Mouse (Mus musculus): Measurements from ENCODE around the gene Unc93b1.
"Not testable (repeated sequence)": the region's sequence is repeated elsewhere in the genome, so short reads cannot be mapped to it uniquely, and the experiment has no call there.

Gene Unc93b1

GRCm38 (mm10) chr19:3935896-3936850, 1.2 kb downstream of the Unc93b1 start:
- in situ Hi-C loops (cut with MboI; ENCODE audit: low pct_unique_long_range_greater_than_20kb in 1 of 2, low sequenced_read_pairs in 2 of 2, unreplicated experiment in 1 of 2), result no loop called here

DNA sequence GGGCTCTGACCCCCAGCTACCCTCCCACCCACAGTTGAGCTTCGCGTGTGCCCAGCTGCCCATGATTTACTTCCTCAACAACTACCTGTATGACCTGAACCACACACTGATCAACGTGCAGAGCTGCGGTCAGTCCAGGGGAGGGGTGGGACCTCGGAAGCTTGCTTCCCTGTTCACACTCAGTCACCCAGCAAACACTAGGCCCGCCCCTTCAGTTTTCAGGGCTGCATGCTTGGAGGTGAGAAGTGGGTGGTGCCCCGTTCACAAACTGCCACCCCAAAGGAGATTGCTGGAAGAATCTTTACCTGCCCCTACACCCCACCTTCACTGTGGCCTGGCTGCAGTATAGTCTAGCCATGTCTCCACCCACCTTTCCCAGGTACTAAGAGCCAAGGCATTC, 7.3 kb downstream of the Unc93b1 start:
- in situ Hi-C loops (cut with MboI; ENCODE audit: low pct_unique_long_range_greater_than_20kb in 1 of 2, low sequenced_read_pairs in 2 of 2, unreplicated experiment in 1 of 2), result no loop called here

DNA sequence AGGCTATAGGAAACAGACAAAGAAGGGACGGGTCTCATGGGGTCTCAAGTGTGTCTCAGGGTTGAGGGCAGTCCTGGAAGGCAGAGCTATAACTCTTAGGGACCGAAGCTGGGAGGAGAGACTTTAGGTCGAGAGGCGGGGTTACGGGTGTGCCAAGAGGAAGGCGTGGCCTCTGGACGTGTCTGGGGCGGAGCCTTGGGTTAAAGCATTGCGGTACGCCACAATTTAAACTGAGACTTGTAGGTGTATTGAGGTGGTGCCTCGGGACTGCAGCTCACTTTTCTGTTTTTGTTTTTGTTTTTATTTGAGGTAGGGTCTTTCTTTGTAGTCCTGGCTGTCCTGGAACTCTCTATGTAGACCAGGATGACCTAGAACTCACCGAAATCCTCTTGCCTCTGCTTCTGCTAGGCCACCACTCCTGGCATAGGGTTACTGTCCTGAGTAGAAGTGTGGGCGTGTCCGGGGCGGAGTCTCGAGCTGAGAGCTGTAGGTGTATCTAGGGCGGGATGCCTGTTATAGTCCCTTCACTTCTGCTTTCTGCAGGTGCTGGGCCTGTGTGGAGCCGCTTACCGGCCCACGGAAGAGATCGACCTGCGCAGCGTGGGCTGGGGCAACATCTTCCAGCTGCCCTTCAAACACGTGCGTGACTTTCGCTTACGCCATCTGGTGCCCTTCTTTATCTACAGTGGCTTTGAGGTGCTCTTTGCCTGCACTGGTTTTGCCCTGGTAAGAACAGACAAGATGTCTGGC, 8.2 kb downstream of the Unc93b1 start:
- in situ Hi-C loops (cut with MboI; ENCODE audit: low pct_unique_long_range_greater_than_20kb in 1 of 2, low sequenced_read_pairs in 2 of 2, unreplicated experiment in 1 of 2), result no loop called here

GRCm38 (mm10) chr19:3945872-3946564, 11.0 kb downstream of the Unc93b1 start:
- in situ Hi-C loops (cut with MboI; ENCODE audit: low pct_unique_long_range_greater_than_20kb in 1 of 2, low sequenced_read_pairs in 2 of 2, unreplicated experiment in 1 of 2), result no loop called here

DNA sequence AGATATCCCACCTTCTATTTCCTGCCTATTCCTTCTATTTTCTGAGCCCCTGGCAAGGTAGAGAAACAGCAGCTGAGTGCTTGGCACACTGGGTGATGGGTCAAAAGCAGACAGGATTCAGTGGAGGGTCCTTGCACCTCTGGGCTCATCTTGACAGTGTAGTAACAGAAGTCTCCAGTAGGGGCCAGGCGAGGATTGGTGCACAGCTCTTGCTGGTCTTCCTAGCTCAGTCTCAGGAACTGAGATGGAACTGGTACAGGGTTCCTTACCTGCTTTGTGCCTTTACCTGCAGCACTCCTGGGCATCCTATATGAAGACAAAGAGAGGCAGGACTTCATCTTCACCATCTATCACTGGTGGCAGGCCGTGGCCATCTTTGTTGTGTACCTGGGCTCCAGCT, 11.7 kb downstream of the Unc93b1 start:
- in situ Hi-C loops (cut with MboI; ENCODE audit: low pct_unique_long_range_greater_than_20kb in 1 of 2, low sequenced_read_pairs in 2 of 2, unreplicated experiment in 1 of 2), result no loop called here

- in situ Hi-C loops (cut with MboI; ENCODE audit: low pct_unique_long_range_greater_than_20kb in 1 of 2, low sequenced_read_pairs in 2 of 2, unreplicated experiment in 1 of 2), result no loop called here
Measured at GRCm38 (mm10) chr19:3947813-3948212, 12.8 kb downstream of the Unc93b1 start.

DNA sequence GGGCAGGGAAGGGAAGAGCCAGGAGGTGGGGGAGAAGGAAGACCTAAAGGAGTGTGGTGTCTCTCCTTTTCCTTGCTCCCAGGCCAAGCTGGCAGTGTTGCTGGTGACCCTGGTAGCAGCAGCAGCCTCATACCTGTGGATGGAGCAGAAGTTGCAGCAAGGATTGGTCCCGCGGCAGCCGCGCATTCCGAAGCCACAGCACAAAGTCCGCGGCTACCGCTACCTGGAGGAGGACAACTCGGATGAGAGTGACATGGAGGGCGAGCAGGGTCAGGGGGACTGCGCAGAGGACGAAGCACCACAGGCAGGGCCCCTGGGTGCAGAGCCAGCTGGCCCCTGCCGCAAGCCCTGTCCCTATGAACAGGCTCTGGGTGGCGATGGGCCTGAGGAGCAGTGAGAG, 13.6 kb downstream of the Unc93b1 start:
- in situ Hi-C loops (cut with MboI; ENCODE audit: low pct_unique_long_range_greater_than_20kb in 1 of 2, low sequenced_read_pairs in 2 of 2, unreplicated experiment in 1 of 2), result no loop called here

DNA sequence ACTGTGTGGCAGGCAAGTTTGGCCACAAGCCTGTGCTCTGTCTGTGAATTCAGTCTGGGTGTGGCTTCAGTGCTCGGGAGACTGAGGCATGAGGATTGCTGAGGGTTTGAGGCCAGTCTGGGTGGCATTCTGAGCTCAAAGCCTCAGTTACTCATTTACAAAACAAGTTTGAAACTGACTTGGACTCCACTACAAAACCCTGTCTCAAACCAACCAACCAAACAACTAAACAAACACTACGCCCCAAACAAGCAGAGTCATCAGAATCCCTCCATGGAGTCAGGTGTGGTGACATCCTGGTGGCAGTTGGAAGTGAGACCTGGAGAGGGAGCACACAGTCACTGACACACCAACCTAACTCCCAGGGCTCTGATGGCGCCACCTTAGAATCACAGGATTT, 15.3 kb downstream of the Unc93b1 start:
- in situ Hi-C loops (cut with MboI; ENCODE audit: low pct_unique_long_range_greater_than_20kb in 1 of 2, low sequenced_read_pairs in 2 of 2, unreplicated experiment in 1 of 2), result no loop called here

- in situ Hi-C loops (cut with MboI; ENCODE audit: low pct_unique_long_range_greater_than_20kb in 1 of 2, low sequenced_read_pairs in 2 of 2, unreplicated experiment in 1 of 2), result no loop called here
Measured at GRCm38 (mm10) chr19:3951461-3951860, 16.5 kb downstream of the Unc93b1 start.

GRCm38 (mm10) chr19:3952099-3952498, 17.1 kb downstream of the Unc93b1 start:
- in situ Hi-C loops (cut with MboI; ENCODE audit: low pct_unique_long_range_greater_than_20kb in 1 of 2, low sequenced_read_pairs in 2 of 2, unreplicated experiment in 1 of 2), result no loop called here

GRCm38 (mm10) chr19:3955033-3955432, 20.0 kb downstream of the Unc93b1 start:
- in situ Hi-C loops (cut with MboI; ENCODE audit: low pct_unique_long_range_greater_than_20kb in 1 of 2, low sequenced_read_pairs in 2 of 2, unreplicated experiment in 1 of 2), result no loop called here

DNA sequence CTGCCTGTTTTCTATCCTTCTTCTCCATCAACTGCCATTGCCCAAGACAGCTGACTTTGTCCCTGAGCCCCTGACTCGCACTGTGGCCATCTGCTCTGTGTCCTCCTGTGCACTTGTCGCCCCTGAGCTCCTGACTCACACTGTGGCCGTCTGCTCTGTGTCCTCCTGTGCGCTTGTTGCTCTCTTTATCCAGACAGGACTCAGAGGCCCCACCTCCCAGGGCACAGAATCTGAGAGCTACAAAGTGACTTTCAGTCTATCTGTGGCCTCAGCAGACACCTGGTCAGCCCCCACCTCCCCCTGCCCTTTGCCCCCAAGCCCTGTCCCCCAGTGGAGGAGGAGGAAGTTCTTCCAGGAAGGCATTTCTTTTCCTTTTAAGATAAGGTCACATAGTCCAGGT, 20.8 kb downstream of the Unc93b1 start:
- in situ Hi-C loops (cut with MboI; ENCODE audit: low pct_unique_long_range_greater_than_20kb in 1 of 2, low sequenced_read_pairs in 2 of 2, unreplicated experiment in 1 of 2), result no loop called here

GRCm38 (mm10) chr19:3957296-3958036, 22.5 kb downstream of the Unc93b1 start:
- in situ Hi-C loops (cut with MboI; ENCODE audit: low pct_unique_long_range_greater_than_20kb in 1 of 2, low sequenced_read_pairs in 2 of 2, unreplicated experiment in 1 of 2), result not testable (repeated sequence)

- in situ Hi-C loops (cut with MboI; ENCODE audit: low pct_unique_long_range_greater_than_20kb in 1 of 2, low sequenced_read_pairs in 2 of 2, unreplicated experiment in 1 of 2), result no loop called here
Measured at GRCm38 (mm10) chr19:3958470-3958869, 23.5 kb downstream of the Unc93b1 start, which contains the start of gene Aldh3b3. Gene Aldh3b3 (plus strand): TSS chr19:3958645.

DNA sequence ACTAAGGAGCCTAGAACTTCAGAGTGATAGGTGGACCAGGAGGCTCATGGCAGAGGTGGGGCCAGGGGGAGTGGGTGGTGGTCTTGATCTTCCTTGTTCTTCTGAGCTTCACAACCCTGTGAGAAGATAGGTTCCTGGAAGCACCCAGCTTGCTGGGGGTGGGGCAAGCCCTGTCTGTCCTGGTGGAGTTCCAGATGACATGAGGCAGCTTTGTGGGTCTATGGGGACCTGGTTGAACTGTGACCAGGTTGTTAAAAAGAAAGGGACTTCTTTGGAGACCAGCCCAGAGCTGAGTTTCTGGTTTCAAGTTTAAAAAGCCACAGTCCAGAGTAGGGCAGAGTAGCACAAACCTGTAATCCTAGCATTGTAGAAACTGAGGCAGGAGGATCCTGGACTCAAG, 24.0 kb downstream of the Unc93b1 start:
- in situ Hi-C loops (cut with MboI; ENCODE audit: low pct_unique_long_range_greater_than_20kb in 1 of 2, low sequenced_read_pairs in 2 of 2, unreplicated experiment in 1 of 2), result no loop called here

- in situ Hi-C loops (cut with MboI; ENCODE audit: low pct_unique_long_range_greater_than_20kb in 1 of 2, low sequenced_read_pairs in 2 of 2, unreplicated experiment in 1 of 2), result no loop called here
Measured at GRCm38 (mm10) chr19:3960211-3960610, 25.2 kb downstream of the Unc93b1 start.

DNA sequence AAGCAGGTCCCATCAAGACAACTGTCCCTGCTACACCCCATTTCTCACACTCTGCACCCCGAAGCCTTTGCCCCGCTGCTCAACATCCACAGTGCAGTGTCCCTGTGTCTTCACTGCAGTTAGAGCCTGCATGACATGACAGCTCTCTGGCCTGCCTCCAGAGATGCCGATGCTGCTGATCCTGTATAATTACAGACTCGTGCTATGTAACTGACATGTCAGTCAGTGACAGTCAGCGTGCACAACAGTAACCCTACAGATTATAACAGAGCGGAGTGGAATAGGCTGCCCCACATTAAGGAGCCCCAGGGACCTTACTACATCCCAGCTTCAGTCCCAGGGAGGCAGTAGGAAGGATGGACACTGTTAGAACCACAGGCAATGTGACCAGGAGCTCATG, 26.8 kb downstream of the Unc93b1 start:
- in situ Hi-C loops (cut with MboI; ENCODE audit: low pct_unique_long_range_greater_than_20kb in 1 of 2, low sequenced_read_pairs in 2 of 2, unreplicated experiment in 1 of 2), result not testable (repeated sequence)

GRCm38 (mm10) chr19:3962469-3962868, 27.5 kb downstream of the Unc93b1 start:
- in situ Hi-C loops (cut with MboI; ENCODE audit: low pct_unique_long_range_greater_than_20kb in 1 of 2, low sequenced_read_pairs in 2 of 2, unreplicated experiment in 1 of 2), result no loop called here
